Mouse (Mus musculus): Measurements from ENCODE around the gene Coa5. TPM values are rescaled to one million over a fixed set of nuclear protein-coding genes. Genes with fewer than 3 reads are reported as not detected.

Gene Coa5
- 57.5 and 63.1 TPM in 2 replicates for polyA plus RNA-seq (2016; fragmentation: Nextera tagmentation; extraction: Ambion mirVana)

- Histone ChIP-seq H3K27me3 (ENCODE audit: low read depth, poor library complexity, severe bottlenecking) (no peaks in the 10 kb centered on the region), H3K36me3 (peaks cover 65% of the 10 kb centered on the region), H3K27ac (peak within 1 kb of the TSS; percentile 89), H3K4me3 (peak within 1 kb of the TSS; percentile 94), H3K9me3 (replicated peaks) (no peaks in the 10 kb centered on the region), H3K4me1 (peaks cover 18% of the 10 kb centered on the region)
- 4% methylated on average over 57 of the region's 57 CpGs for WGBS
- DNase-seq (ENCODE audit: low spot score): peak; percentile 92
Measured at GRCm38 (mm10) chr1:37429366-37430296, at the start of gene Coa5, which contains the start of gene Unc50. TSS of gene Coa5 (minus strand) at chr1:37430103. TSS of gene Unc50 (plus strand) at chr1:37430139.

- Histone ChIP-seq H3K36me3 (no peaks in the 10 kb centered on the region), H3K27ac (no peak overlapping the region), H3K4me3 (no peak overlapping the region), H3K4me1 (no peaks in the 10 kb centered on the region), H3K27me3 (ENCODE audit: low read depth, poor library complexity, severe bottlenecking) (no peaks in the 10 kb centered on the region), H3K9me3 (replicated peaks) (no peaks in the 10 kb centered on the region)
- WGBS: 75% methylated on average over 9 of the region's 9 CpGs
- no peak for DNase-seq (ENCODE audit: low spot score)
Measured at GRCm38 (mm10) chr1:37479074-37479473, 49.2 kb upstream of the Coa5 start.

DNA sequence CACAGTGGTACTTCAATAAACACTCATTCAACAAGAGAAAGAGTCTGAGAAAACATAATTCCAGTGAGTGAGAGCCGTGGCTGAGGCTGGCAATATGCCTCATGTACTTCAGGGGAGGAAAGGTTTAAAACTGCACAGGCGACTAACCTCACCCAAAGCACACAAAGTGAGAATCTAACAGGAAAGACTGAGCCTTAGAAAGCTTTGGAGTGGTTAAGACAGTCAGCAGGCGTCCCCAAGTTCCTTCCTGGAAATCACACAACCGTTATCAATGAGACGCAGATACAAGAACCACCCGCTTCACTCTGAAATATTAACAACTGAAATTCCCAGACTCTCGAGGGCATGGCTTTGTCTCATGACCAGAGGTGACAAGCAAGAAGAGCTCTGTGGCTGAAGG lies 48.5 kb upstream of the Coa5 start:
- Histone ChIP-seq H3K27me3 (ENCODE audit: low read depth, poor library complexity, severe bottlenecking) (no peaks in the 10 kb centered on the region), H3K27ac (no peak overlapping the region), H3K4me1 (no peaks in the 10 kb centered on the region), H3K9me3 (replicated peaks) (no peaks in the 10 kb centered on the region), H3K36me3 (no peaks in the 10 kb centered on the region), H3K4me3 (no peak overlapping the region)
- 83% methylated on average over 7 of the region's 7 CpGs for WGBS
- no peak for DNase-seq (ENCODE audit: low spot score)

GRCm38 (mm10) chr1:37477928-37478327 lies 48.0 kb upstream of the Coa5 start:
- Histone ChIP-seq H3K9me3 (replicated peaks) (no peaks in the 10 kb centered on the region), H3K36me3 (no peaks in the 10 kb centered on the region), H3K4me3 (no peak overlapping the region), H3K4me1 (no peaks in the 10 kb centered on the region), H3K27ac (no peak overlapping the region), H3K27me3 (ENCODE audit: low read depth, poor library complexity, severe bottlenecking) (no peaks in the 10 kb centered on the region)
- WGBS: 92% methylated on average over 5 of the region's 5 CpGs
- DNase-seq (ENCODE audit: low spot score): no peak

GRCm38 (mm10) chr1:37477250-37477649 lies 47.3 kb upstream of the Coa5 start:
- H3K9me3 ChIP-seq (replicated peaks): no peaks in the 10 kb centered on the region
- H3K36me3 ChIP-seq: no peaks in the 10 kb centered on the region
- H3K4me3 ChIP-seq: no peak overlapping the region
- H3K27me3 ChIP-seq (ENCODE audit: low read depth, poor library complexity, severe bottlenecking): no peaks in the 10 kb centered on the region
- no peak for DNase-seq (ENCODE audit: low spot score)
- 91% methylated on average over 5 of the region's 5 CpGs for WGBS
- H3K4me1 ChIP-seq: no peaks in the 10 kb centered on the region
- no peak overlapping the region for H3K27ac ChIP-seq

- no peaks in the 10 kb centered on the region for H3K9me3 ChIP-seq (replicated peaks)
- no peaks in the 10 kb centered on the region for H3K36me3 ChIP-seq
- H3K4me1 ChIP-seq: no peaks in the 10 kb centered on the region
- H3K4me3 ChIP-seq: no peak overlapping the region
- 88% methylated on average over 3 of the region's 3 CpGs for WGBS
- no peaks in the 10 kb centered on the region for H3K27me3 ChIP-seq (ENCODE audit: low read depth, poor library complexity, severe bottlenecking)
- DNase-seq (ENCODE audit: low spot score): no peak
- no peak overlapping the region for H3K27ac ChIP-seq
Measured at GRCm38 (mm10) chr1:37475312-37475711, 45.4 kb upstream of the Coa5 start.

- no peak overlapping the region for H3K4me3 ChIP-seq
Measured at GRCm38 (mm10) chr1:37474634-37475190, 44.8 kb upstream of the Coa5 start.

DNA sequence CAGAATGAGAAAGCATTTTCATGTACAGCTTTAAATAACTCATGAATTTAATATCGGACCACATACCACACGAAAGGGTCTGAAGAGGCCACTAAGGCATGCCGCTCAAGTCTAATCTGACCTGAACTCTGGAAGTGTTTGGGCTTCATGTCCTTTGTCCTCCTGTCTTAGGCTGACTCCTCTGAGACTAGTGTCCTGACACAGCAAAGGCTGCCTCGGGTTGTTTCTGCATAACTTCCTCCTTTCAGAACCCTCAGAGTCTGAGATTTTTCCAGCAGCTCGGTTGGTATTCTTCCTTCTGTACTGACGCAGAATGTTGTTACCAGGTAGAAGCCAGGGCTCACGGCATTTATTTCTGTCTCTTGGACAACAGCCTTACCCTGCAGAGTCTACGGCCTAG lies 44.1 kb upstream of the Coa5 start:
- H3K4me1 ChIP-seq: no peaks in the 10 kb centered on the region

More at GRCm38 (mm10) chr1:37474634-37475190, 44.8 kb upstream of the Coa5 start:
- 92% methylated on average over 6 of the region's 6 CpGs for WGBS
- H3K36me3 ChIP-seq: no peaks in the 10 kb centered on the region
- H3K4me1 ChIP-seq: no peaks in the 10 kb centered on the region
- no peak for DNase-seq (ENCODE audit: low spot score)
- no peaks in the 10 kb centered on the region for H3K9me3 ChIP-seq (replicated peaks)
- H3K27ac ChIP-seq: no peak overlapping the region
- H3K27me3 ChIP-seq (ENCODE audit: low read depth, poor library complexity, severe bottlenecking): no peaks in the 10 kb centered on the region

GRCm38 (mm10) chr1:37473251-37473650 lies 43.3 kb upstream of the Coa5 start:
- H3K4me1 ChIP-seq: no peaks in the 10 kb centered on the region
- WGBS: 88% methylated on average over 10 of the region's 10 CpGs
- DNase-seq (ENCODE audit: low spot score): no peak
- H3K36me3 ChIP-seq: no peaks in the 10 kb centered on the region
- H3K4me3 ChIP-seq: no peak overlapping the region
- H3K27ac ChIP-seq: no peak overlapping the region
- no peaks in the 10 kb centered on the region for H3K9me3 ChIP-seq (replicated peaks)
- H3K27me3 ChIP-seq (ENCODE audit: low read depth, poor library complexity, severe bottlenecking): no peaks in the 10 kb centered on the region

More for the DNA sequence above, 44.1 kb upstream of the Coa5 start:
- Histone ChIP-seq H3K9me3 (replicated peaks) (no peaks in the 10 kb centered on the region), H3K4me3 (no peak overlapping the region), H3K27ac (no peak overlapping the region), H3K36me3 (no peaks in the 10 kb centered on the region), H3K27me3 (ENCODE audit: low read depth, poor library complexity, severe bottlenecking) (no peaks in the 10 kb centered on the region)
- WGBS: 90% methylated on average over 8 of the region's 8 CpGs
- no peak for DNase-seq (ENCODE audit: low spot score)

- Histone ChIP-seq H3K9me3 (replicated peaks) (no peaks in the 10 kb centered on the region), H3K27ac (no peak overlapping the region), H3K27me3 (ENCODE audit: low read depth, poor library complexity, severe bottlenecking) (no peaks in the 10 kb centered on the region), H3K36me3 (no peaks in the 10 kb centered on the region), H3K4me3 (no peak overlapping the region), H3K4me1 (no peaks in the 10 kb centered on the region)
- no peak for DNase-seq (ENCODE audit: low spot score)
- 82% methylated on average over 6 of the region's 6 CpGs for WGBS
Measured at GRCm38 (mm10) chr1:37471179-37472148, 41.6 kb upstream of the Coa5 start.

DNA sequence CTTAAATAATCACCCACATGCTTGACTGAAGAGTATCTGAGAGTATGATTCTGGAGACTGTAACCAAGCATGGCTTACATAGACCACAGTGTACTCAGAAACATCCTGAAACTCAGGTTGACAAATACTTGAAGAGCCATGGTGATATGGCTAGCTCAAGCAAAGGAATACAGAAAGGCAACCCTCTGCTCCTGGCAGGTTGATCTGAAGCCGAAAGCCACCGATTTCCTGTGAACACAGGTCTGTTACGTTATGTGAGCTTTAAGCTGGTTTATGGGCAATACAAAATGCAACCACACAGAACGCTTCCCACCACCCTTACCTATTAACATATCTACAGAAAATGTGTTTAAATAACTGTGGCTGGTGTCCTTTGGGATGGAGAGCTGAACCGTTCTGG lies 39.1 kb upstream of the Coa5 start:
- no peak overlapping the region for H3K27ac ChIP-seq
- no peaks in the 10 kb centered on the region for H3K36me3 ChIP-seq
- H3K9me3 ChIP-seq (replicated peaks): no peaks in the 10 kb centered on the region
- 92% methylated on average over 5 of the region's 5 CpGs for WGBS
- H3K4me3 ChIP-seq: no peak overlapping the region
- H3K4me1 ChIP-seq: no peaks in the 10 kb centered on the region
- H3K27me3 ChIP-seq (ENCODE audit: low read depth, poor library complexity, severe bottlenecking): no peaks in the 10 kb centered on the region
- DNase-seq (ENCODE audit: low spot score): no peak

DNA sequence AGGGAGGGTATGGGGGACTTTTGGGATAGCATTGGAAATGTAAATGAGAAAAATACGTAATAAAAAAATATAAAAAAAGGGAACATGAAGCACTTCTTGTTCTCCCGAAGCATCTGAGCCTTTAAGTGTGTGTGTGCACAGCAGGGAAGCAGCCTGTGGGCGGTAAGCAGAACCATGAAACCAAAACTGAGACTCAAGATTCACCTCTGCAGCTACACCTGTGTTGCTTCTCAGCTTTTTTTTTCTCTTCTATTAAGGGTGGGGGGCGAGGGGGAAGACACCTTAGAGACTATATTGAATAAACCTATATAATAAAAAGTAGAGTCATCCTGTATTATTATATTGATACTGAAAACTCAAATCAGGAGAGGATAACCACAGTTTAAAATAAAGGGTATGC lies 37.9 kb upstream of the Coa5 start:
- DNase-seq (ENCODE audit: low spot score): no peak
- Histone ChIP-seq H3K4me3 (no peak overlapping the region), H3K27ac (no peak overlapping the region), H3K27me3 (ENCODE audit: low read depth, poor library complexity, severe bottlenecking) (no peaks in the 10 kb centered on the region), H3K4me1 (no peaks in the 10 kb centered on the region), H3K9me3 (replicated peaks) (no peaks in the 10 kb centered on the region), H3K36me3 (no peaks in the 10 kb centered on the region)
- 88% methylated on average over 4 of the region's 4 CpGs for WGBS

Data from limb, embryonic 10.5 days (tissue).